Mouse (Mus musculus) thymus, adult 2 months (tissue): ENCODE results near the gene Aim2.

Source experiments
- CTCF ChIP-seq: fragments of 200-500 bp; IDR thresholded peaks from 2 replicates; pipeline ENCODE4 v1.5.1; 2012; ENCODE audit warnings: mild to moderate bottlenecking, control low read depth, low read length, moderate library complexity, borderline replicate concordance; ENCODE audit not compliant: control insufficient read depth, poor library complexity, insufficient read depth; ENCODE audit errors: extremely low read depth
- POLR2A ChIP-seq: fragments of 200-500 bp; IDR thresholded peaks from 2 replicates; pipeline ENCODE4 v1.6.1; 2012; ENCODE audit warnings: mild to moderate bottlenecking, low read length, control low read depth, moderate library complexity; ENCODE audit not compliant: control insufficient read depth, poor library complexity, insufficient read depth; ENCODE audit errors: extremely low read depth

DNA sequence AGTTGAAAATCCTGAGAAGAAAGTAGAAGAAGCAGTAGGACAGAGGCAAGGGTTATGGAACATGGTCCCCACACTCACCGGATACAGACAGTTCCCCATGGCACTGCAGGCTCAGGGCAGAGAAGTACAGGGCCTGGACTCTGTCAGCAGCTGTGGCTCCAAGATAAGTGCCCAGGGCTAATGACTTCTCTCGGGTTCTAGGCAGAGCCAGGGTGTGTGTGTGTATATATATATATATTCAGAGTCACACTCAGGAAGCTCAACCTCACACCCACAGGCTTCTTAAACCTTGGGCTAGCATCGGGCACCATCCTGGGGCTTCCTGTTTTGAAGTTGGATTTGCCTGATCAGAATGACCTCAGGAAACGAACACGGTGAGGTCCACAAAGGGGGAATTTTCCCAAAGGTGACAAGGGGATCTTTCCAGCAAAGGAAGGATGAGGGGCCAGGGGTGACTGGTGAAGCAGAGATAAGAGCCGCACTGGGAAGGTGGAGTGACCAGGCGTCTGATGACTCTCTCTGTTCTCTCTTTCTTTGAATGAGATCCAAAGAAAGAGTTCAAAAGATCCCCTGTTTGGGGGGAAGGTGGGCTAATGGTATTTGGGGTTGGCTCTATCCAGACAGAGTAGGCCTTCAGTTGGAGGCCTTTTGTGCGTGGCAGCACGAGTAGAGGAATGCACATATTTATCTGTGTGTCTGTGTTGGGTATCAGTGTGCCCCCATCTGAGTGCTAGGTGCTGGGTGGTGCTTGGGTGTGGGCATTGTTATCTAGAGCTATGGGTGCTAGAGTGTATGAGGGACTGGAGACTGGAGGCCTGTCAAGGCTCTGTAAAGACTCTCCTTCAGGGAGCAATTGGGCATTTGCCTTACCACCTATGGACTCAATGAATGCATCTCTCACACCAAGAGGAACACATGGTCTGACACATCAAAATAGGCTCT, 17.1 kb upstream of the Aim2 start, which contains the start of gene Ackr1:
- TF ChIP-seq CTCF (no peak), POLR2A (no peak)
